Mouse (Mus musculus): ENCODE measurements around the gene Sdc3.

The Sdc3 gene

DNA sequence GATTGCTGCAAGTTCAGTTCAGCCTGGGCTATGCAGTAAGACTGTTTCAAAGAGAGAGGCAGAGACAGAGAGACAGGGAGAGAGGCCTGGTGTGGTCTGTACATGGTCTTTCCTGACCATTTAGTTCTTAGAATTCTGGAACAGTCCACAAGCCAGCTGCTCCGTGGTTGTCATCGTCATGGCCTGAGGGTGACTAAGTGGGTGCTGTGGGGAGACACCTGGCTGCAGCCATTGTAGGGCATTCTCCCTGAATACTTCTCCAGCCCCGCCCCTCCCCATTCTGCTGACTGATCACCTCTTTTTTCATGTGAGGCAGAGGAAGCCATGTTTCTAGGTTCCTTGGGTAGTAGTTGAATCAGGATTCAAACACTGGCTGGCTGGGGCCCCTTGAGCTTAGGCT is 27.5 kb downstream of the Sdc3 start:
- DNase-seq (ENCODE audit: low read depth in 2 of 2, low spot score in 2 of 2), result no peak

DNA sequence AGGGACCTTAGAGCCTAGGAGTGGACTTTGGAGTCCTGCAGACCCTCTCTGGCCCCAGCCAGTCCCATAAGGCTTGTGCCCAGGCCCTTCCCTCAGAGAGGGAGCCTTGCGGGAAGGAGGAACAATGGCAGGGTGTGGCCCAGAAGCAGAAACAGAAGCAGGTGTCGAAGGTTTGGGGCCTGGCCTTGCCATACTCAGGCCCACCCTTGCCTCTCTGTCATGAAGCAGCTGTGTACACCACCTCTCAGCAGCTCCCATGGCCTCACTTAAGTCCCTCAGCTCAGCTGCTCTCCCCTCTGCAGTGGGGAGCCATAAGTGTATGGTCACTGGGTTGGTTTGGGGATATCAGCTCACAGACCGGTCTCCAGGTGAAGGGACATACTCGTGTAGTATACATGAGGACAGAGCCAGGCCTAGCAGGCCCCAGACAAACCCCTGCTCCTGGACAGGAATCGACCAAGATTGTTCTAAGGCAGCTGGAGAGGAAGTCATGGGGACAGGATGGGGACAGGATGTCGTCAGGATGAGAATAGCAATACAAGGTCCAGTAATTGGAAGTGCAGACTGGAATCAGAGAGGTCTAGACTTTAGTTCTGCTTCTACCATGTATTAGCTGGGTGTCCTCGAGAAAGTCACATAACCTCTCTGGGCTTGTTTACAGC is 28.4 kb downstream of the Sdc3 start:
- DNase-seq (ENCODE audit: low read depth in 2 of 2, low spot score in 2 of 2), result no peak

DNA sequence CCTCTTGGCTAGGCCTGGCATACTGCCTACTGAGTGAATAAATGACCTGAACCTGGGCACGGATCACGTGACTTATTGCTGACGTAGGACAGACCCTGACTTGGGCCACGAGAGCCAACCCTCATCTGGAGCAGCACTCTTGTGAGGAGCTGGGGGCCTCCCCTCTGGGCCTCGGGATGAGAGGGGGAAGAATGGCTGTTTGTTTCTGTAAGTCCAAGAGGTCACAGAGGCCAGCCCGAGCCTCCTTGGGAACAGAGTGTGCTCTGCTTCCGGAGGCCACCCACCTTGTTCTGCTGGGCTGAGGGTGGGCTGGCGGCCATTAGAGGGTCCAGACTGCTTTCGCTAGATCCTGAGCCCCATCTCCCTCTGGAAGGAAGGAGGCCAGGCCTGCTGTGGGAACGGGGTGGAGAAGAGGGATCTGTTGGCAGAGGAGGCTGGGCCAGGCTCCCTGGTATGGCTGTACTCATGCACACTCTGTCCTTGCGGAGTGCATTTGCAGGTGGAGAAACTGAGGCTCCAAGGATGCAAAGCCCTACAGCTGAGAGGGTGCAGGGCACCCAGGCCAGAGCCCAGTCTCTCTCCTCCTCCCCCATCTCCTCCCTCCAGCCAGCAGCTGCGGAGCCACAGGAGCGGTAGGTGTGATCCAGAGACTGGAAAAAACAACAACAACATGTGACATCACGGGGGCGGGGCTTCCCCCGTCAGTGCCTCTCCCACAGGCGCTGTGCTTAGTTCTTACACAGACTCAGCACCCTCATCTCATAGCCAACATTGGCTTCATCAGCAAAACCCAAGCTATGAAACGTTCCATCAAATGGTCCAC is 36.7 kb downstream of the Sdc3 start:
- DNase-seq (ENCODE audit: low read depth in 2 of 2, low spot score in 2 of 2), result no peak

DNA sequence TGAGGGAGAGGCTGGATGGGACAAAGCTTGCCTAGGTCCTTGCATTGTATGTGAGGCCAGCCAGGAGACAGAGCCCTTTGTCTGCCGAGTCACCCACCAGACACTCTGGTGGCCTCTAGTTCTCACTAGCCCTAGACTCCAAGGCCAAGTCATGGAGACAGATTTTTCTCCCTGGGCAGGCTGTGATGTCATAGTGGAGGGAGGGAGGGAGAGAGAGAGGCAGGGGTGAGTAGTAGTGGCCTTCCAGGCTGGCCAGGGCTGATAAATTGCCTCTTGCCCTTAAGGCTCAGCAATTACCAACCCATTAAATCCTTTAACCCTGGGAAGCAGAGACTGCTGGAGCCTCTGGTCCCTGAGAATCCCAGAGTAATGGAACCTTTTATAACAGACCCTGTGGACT is 41.8 kb downstream of the Sdc3 start:
- no peak for DNase-seq (ENCODE audit: low read depth in 2 of 2, low spot score in 2 of 2)

DNA sequence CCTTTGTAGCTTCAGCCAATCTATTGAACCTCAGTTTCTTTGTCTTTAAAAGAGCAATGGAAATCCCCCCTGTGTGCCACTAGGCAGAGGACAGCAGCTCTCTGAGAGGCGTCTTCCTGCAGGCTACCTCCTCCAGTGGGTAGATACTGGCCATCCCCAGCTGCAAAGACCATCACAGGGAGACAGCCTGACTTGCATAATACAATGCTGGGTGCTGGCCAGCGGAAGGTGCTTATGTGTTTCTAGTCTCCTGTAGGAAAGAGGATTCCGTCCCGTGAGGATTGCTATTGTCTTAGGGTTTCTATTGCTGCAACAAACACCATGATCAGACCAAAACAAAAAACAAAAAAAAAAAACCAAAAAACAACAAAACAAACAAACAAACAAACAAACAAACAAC is 43.2 kb downstream of the Sdc3 start:
- DNase-seq (ENCODE audit: low read depth in 2 of 2, low spot score in 2 of 2), result no peak

DNA sequence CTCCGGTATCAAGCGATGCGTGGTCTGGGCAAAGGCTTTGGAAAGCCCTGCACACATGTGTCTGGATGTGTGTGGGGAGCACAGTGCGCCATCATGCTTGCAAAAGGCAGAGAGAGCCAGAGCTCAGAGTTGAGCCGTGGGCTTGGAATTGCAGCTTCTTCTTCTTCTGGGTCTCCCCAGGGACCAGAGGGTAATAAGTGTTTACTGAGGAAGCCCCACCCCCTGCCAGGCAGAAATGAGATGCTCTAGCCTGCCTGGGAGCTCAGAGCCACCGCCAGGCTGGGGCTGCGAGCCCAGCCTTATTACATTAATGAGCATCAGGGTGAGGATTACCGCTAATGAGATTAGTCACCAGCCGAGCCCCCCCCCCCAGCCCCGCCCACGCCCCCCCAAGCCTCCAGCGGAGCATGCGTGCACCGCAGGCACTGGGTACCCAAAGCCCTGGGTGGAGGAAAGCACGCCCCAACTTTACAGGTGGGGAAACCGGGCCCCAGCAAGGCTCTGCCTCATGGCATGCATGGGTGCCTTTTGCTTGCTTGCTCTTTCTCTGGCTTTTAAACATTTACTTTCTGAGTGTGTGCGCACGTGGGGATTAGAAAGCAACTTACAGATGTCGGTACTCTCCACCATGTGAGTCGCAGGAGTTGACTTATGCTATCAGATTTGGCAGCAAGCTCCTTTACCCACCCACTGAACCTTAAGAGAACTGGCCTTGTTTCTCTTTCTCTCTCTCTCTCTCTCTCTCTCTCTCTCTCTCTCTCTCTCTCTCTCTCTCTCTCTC is 44.1 kb downstream of the Sdc3 start:
- no peak for DNase-seq (ENCODE audit: low read depth in 2 of 2, low spot score in 2 of 2)

DNA sequence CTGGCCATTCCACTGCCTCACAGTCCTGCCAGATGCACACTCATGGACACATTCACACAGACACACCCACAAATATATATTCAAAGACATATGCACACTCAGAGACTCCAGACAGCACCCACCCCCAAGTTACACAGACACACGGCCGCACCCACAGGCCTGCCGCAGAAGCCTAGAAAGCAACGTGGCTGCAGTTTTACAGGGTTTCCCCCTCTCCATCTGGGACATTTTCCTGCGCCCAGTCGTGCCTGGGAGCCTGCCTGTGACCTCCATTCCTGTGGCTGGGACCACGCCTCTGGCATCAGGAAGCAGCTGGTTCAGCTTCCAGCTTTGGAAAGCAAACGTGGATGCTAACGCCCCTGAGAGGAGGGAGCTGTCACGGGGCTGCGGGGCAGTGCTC is 46.2 kb downstream of the Sdc3 start:
- DNase-seq (ENCODE audit: low read depth in 2 of 2, low spot score in 2 of 2), result no peak

DNA sequence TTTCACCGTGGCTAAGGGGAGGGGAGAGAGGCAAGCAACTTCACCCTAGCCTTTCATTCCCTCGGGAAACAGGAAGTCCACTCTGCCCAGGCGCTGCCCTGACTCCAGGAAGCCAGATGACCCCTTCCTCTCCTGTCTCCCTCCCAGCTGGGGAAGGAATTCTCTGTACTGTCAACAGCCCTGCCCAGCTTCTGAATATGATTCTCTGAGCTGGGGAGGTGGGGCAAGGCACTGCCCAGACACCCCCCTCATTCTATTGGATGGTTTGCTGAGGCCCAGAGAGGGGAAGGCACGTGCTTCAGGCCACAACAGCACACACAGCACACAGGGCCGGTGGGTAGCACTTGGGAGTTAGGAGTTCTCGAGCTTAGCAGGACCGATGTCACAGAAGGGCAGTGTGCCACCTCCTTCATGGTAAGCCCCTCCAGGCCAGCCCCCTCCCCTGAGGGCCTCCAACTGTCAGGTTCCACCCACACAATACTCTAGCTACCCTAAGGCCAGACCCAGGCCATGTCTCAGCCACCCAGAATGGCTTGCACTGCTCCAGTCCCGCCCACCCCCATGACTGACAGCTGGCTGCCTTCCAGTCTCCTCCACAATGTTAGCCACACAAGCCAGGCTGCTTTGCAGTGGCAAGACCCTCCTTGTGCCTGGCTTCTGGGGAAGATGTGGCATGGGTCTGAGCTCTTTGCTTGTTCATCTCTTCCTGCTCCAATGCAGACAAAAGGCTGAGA is 48.9 kb downstream of the Sdc3 start:
- DNase-seq (ENCODE audit: low read depth in 2 of 2, low spot score in 2 of 2), result no peak

DNA sequence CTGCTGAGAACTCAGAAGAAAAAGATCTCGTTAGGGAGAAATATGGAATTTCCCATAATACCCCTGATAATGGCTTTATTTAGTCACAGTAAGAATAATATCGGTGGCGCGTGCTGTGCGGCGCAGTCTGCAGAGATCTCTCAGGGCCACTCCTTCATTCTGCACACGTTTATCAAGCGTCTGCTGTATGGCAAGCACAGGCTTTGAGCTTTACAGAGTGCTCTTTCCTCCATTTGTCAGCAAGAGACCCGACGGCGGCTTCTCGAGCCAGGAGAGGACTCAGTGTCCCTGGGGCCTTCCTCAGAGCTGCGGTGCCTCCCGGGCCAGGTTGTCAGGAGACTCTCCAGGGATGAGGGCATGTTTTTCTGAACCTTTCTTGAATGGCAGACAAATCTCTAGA is 56.5 kb downstream of the Sdc3 start:
- no peak for DNase-seq (ENCODE audit: low read depth in 2 of 2, low spot score in 2 of 2)

DNA sequence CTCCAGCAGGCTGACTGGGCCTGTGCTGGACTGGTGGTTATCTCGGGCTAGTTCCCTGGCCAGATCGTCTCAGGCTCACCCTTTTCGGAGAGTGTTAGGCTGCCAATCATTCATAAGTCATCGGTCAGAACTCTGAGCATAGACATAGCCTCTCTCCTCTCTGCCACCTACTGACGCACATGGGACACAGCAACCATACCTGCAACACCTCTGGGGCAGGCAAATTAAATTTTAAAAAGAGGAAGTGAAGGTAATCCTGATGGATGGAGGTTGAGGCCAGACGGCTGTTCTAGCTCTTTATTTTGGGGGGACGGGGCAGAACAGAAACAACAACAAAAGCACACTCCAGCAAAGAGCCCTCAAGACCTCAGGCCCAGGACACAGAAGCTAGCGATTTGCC is 65.3 kb downstream of the Sdc3 start:
- no peak for DNase-seq (ENCODE audit: low read depth in 2 of 2, low spot score in 2 of 2)

DNA sequence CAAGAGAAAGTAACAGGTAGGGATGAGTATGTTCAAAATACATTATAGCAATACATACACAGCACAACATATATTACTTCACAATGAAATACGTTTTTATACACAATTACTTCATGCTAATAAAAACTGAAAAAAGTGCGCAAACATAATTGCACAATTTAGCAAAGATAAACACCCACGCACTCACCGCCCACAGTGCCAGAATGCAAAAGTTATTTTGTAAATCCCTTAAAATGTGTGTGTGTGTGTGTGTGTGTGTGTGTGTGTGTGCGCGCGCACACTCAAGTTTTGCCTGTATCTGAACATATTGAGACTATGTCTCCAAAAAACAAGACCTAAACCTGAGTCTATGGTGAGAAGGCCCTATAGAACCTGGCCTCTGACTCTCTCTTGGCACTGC is 66.5 kb downstream of the Sdc3 start:
- DNase-seq (ENCODE audit: low read depth in 2 of 2, low spot score in 2 of 2), result no peak

DNA sequence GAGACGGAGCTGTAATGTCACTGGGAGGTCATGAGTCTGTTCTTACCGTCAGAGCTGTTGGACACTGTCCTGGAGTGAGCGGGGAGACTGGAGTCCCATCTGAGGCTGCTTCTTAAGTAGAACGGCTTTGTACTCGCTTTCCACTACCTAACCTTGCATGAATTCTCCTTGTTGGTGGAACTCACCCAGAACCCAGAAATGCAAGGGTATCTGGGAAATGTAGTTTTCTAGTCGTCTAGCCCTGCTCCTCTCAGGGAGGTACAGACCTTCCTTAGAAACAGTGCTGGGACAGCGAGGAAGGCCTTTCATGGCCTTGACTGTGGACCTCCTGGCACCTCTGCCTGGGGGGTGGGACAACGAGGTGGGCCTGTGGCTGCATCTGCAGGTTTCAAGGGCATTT is 67.1 kb downstream of the Sdc3 start:
- no peak for DNase-seq (ENCODE audit: low read depth in 2 of 2, low spot score in 2 of 2)

DNA sequence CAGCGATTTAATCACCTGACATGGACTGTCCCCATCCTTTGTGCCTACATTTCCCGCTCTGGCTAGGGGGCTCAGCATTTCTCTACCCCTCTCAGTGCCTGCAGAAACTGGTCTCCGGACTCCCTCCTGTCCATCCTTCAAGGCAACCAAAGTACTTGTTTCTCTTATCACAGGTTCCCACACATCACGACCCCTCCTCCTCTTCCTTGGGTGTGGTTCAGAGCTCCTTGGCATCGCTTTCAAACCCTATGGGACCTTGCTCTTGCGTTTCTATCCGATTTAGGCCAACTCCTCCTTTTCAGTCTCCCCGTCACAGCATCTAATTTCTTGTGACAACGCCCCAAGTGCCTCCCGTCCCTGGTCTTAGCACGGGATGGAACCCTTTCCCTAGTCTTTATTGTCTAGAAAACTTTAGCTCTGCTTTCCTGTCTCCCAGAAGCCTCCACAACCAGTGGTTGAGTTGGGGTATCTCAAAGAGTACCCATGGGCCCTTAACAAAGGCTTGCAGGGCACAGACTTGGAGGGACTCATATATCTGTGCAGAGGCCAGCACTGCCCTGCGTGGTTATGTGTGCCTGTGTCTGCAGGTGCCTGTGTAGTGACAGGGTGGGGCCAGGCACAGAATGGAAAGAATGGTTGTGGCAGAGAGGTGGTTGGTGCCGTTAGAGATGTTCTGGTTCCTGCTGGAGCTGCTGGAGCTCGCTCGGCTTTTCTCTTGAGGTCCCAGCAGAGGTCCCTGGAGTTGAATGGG is 68.7 kb downstream of the Sdc3 start:
- DNase-seq (ENCODE audit: low read depth in 2 of 2, low spot score in 2 of 2), result no peak

DNA sequence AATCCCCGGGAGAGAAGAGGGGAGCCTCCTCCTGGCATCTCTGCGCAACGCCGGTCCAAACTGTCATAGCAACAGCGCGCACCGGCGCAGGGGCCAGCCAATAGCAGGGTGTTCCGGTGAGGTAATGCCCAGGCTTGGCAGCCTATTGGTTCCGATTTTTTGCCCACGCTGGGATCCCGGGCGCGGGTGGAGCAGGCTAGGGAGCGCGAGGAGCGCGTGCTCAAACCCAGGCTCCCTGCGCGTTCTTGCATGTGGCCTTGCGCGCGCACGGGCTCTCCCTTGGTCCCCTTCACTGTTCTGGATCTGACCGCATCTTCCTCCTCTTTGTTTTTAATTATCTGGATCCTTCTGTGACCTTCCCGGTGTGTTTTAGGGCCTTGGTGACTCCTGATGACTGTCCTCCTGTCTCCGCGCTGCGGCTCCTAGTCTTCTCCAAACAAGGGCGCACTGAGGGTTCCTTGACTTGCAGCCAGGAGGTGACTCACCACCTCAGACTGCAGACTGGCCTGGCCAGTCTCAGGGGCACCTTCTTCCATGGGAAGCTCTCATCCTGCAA is 69.4 kb downstream of the Sdc3 start:
- DNase-seq (ENCODE audit: low read depth in 2 of 2, low spot score in 2 of 2), result no peak

DNA sequence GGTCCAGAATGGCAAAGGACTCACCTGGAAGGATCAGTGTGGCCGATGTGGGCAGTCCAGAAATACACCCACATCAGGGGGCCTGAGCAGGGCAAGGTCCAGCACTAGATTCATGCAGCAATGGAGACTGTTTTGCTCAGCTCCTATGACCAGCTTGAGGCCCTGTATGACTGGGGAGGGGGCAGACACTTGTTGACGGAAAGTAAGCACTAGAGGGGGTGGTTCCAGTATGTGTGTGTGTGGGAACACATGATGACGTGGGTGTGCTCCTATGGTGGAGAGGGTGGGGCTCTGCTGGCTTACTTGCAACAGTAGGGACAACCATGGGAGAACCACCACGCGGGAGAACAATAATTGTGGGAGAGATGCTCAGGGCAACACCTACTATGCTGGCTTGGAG is 70.2 kb downstream of the Sdc3 start:
- DNase-seq (ENCODE audit: low read depth in 2 of 2, low spot score in 2 of 2), result no peak

DNA sequence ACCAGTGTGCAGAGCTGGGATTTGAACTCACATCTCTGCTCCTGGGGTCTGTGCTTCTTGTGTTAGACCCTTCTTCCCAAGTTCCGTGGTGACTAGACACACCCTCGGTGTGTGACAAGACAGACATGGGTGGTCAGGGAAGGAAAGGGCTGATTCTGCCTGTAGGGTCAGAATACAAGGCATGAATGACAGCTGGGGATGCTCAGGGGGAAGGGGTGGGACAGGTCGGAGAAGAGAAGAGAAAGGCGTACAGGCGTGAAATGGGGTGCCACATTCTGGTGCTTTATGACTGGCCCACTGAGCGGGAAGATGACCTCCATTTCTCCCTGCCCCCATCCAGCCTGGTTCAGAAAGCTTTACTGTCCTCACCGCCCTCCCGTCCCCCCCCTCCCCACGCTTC is 73.1 kb downstream of the Sdc3 start:
- DNase-seq (ENCODE audit: low read depth in 2 of 2, low spot score in 2 of 2), result no peak

DNA sequence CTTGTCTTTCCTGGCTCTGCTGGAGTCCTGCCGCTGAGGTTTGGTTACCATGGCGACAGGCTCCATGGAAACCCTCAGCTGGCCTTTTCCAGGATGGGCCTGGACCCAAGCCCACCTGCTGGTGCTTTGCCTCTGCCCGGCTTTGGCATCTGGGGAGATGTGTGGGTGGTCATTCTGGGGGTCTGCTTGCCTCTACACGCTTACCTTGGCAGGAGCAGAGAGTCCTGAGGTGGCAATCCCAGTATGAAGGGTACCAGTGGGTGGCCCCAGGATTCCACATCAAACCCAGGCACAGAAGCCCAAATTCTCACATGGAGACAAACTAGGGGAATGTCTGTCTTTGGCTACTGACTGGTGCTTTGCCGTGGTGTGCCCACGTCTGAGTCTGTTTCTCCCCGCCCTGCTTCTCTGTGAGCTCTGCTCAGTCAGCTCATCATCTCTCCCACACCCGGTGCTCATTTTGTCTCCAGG is 73.6 kb downstream of the Sdc3 start:
- no peak for DNase-seq (ENCODE audit: low read depth in 2 of 2, low spot score in 2 of 2)

DNA sequence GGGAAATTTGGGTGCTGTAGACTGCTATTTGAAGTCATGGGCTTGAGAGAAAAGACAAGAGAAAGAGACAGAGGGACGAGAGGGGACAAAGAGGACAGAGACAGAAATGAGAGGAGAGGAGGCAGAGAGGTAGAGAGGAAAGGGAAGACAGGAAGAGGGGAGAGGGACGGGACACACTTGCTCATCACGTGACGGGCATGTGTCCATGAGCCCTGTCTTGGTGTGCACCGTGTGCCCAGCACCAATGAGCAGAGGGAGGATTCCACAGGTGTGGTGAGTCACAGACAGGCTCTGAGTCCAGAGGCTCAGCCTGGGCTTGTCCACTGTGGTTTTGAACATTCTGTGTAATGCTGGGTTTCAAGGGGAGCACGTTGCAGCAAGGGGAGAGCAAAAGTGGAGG is 75.6 kb downstream of the Sdc3 start:
- no peak for DNase-seq (ENCODE audit: low read depth in 2 of 2, low spot score in 2 of 2)

DNA sequence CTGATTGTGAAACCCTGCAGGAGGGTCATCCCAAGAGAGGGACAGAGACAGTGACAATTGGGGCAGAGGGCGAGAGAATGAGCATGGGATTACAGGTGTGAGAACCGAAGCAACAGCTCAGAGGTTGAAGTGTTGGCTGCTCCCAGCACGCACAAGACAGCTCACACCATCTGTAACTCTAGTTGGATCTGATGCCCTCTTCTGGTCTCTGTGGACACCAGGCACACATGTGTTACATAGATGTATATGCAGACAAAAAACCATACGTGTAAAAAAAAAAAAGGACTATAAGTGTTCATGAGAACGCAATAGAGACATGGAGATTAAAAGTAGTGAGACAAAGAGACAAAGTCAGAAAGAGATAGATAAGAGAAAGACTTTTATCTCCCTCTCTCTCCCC is 76.5 kb downstream of the Sdc3 start:
- DNase-seq (ENCODE audit: low read depth in 2 of 2, low spot score in 2 of 2), result no peak

DNA sequence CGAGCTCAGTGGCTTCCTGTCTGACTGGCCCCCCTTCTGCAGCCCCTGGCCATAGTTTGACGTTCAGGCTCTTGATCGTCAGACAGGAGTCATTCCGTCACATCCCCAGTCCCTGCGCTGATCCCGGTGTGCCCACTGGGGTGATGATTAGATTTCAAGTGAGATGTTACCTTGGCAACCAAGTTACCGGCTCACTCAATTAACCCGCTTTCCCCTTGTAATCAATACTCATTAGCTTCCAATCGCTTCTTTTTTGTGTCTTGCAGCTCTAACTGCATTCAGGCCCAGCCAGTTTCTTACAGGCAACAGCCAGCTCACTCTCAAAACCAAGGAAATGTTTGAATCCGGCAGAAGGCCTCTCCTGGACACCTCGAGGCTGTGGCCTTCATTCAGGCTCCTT is 80.1 kb downstream of the Sdc3 start:
- no peak for DNase-seq (ENCODE audit: low read depth in 2 of 2, low spot score in 2 of 2)

Measured in CD8-positive naive resting alpha-beta T cell, adult 2 months (primary cell).